Mouse (Mus musculus) cerebellum, adult 2 months (tissue): ENCODE data around the gene Hint1.

Experiments
- CTCF ChIP-seq: fragments of 200-500 bp; IDR thresholded peaks from 2 replicates; pipeline ENCODE4 v1.5.1; 2011; ENCODE audit warnings: low read depth, mild to moderate bottlenecking, control low read depth, low read length, moderate library complexity, borderline replicate concordance; ENCODE audit not compliant: insufficient read depth
- POLR2A ChIP-seq: fragments of 200-500 bp; IDR thresholded peaks from 2 replicates; pipeline ENCODE4 v1.6.1; 2011; ENCODE audit warnings: low read length, control low read depth, borderline replicate concordance; ENCODE audit not compliant: insufficient read depth

DNA sequence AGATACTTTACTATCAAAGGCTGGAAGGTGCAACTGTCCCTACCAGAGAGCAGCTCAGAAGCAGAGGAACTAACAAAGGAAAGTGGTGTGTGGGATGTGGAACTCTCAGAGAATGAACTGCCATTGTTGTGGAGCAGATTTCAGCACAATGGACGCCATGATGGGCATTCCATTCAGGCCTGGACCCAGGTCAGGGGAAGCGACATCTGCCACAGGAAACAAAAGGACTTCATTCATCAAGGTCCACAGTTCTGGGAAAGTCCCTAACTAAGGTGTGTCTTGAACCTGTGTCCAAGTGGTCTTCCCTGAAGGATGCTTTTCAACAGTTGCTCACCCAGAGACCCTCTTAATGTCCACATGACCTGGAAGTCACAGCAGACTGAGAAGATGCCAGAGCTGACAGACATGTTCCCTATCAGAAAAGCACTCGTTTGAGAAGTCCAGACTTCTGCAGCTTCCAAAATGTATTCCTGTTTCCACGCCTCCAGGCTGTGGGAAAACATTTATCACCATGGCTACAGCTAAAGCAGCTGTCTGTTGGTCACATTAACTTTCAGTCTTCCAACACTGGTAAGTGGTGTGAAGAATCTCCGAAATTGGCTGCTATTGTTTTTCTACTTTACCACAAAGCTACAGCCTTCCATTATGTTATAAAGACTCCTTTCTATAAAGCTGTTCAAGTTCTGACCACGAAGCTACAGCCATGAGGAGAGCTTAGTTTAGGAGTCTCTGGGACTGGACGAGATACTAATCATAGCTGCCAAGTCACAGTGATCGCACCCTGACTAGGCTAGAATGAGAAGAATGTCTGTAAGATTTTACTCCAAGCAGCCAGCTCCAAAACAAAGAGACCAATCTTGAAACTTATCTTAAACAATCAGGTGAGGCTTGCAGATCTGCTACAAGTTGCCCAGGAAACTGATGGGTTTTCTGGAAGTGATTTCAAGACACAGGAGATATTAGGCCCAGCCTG is 20.4 kb upstream of the Hint1 start:
- TF ChIP-seq POLR2A = no peak
- no peak for TF ChIP-seq CTCF
